Mouse (Mus musculus): ENCODE results near the gene 1700017B05Rik. TPM values are rescaled to one million over a fixed set of nuclear protein-coding genes. Genes with fewer than 3 reads are reported as not detected.

1700017B05Rik gene
- polyA plus RNA-seq, 1 experiment from 2014 or later: 3.9 TPM

DNA sequence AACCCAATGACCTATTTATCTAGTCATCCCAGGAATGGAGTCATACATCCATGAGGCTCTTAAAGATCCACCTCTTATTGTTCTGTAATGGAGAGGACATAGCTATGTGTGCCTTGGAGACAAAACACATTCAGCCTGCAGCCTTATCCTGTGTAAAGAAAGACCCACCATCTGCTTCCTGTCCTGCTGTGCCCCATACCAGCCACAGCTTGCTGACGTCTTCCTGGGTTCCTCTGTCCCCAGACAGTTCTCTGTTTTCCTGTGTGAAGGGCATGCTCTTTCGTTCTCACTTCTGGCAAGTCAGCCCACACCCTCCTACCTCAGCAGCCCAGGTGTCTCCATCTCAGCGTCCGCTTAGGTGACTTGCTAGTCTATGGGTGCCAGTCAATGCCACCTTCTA is 15.9 kb upstream of the 1700017B05Rik start:
- Histone ChIP-seq H3K27me3 (replicated peaks; ENCODE audit: control insufficient read depth, insufficient read depth, low read length) (no peaks in the 10 kb centered on the region), H3K27ac (ENCODE audit: low read depth, low read length) (no peak overlapping the region), H3K9me3 (replicated peaks; ENCODE audit: control insufficient read depth, low read length) (no peaks in the 10 kb centered on the region), H3K4me3 (ENCODE audit: low read depth, low read length) (no peak overlapping the region), H3K4me2 (ENCODE audit: low read length) (no peak overlapping the region), H3K4me1 (ENCODE audit: control insufficient read depth, insufficient read depth, low read length) (peaks cover 2% of the 10 kb centered on the region; the same call in 1 of the 2 replicates), H3K9ac (ENCODE audit: low read length) (no peak overlapping the region), H3K36me3 (ENCODE audit: control insufficient read depth, insufficient read depth, low read length) (no peaks in the 10 kb centered on the region)
- no peak for DNase-seq (ENCODE audit: low spot score)
- 72% methylated on average over 4 of the region's 4 CpGs for WGBS
- ATAC-seq: no peak

DNA sequence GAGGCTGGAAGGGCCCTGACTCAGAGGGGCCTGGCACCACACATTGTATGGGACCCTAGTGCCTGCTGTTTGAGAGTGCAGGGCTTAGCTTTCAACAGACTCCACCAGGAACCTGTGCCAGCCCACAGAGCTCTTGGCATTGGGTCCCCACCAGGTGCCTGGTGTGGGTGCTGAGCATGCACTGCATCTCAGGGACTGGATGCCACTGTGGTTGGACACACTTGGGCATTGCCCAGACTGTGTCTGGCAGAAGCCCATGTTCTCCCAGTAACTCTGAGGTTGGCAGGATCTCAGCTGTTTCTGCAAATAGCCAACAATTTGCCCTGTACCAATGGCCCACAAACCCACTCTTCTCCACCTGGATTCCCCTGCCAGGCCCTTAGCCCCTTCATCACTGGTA is 13.9 kb upstream of the 1700017B05Rik start:
- Histone ChIP-seq H3K4me1 (ENCODE audit: control insufficient read depth, insufficient read depth, low read length) (no peaks in the 10 kb centered on the region), H3K9me3 (replicated peaks; ENCODE audit: control insufficient read depth, low read length) (no peaks in the 10 kb centered on the region), H3K4me3 (ENCODE audit: low read depth, low read length) (no peak overlapping the region), H3K36me3 (ENCODE audit: control insufficient read depth, insufficient read depth, low read length) (no peaks in the 10 kb centered on the region), H3K4me2 (ENCODE audit: low read length) (no peak overlapping the region), H3K9ac (ENCODE audit: low read length) (no peak overlapping the region), H3K27me3 (replicated peaks; ENCODE audit: control insufficient read depth, insufficient read depth, low read length) (no peaks in the 10 kb centered on the region), H3K27ac (ENCODE audit: low read depth, low read length) (no peak overlapping the region)
- DNase-seq (ENCODE audit: low spot score) (no peak), ATAC-seq (no peak)

DNA sequence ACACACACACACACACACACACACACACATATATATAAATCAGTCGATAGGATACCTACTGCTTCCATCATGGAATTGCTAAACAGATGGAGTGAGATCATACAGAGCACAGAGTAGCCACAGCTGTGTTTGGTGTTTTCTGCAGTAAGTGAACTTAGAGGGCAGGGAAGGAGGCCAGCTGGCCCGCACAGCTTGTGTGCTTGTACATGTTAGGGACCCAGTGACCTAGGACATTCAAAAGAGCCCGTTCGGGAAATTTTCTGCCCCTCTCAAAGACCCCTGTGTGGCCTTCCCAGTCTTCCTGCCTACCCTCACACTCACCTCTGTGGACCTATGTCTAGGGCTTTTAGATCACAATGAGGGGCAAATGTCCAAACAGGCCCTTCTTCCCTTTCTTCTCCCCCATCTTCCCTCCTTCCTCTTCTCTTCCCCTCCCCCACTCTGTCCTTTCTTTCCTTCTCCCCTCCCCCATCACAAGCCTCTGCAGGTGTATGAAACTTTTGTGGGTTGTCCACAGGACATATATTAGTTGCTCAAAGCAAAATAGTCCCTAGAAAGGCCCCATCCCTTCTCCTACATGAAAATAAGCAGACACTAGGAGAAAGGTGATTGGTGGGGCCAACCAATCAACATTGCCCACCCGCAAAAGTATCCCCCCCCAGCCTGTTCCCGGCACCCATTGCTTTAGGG is 11.5 kb upstream of the 1700017B05Rik start:
- Histone ChIP-seq H3K4me2 (ENCODE audit: low read length) (no peak overlapping the region), H3K4me3 (ENCODE audit: low read depth, low read length) (no peak overlapping the region), H3K36me3 (ENCODE audit: control insufficient read depth, insufficient read depth, low read length) (no peaks in the 10 kb centered on the region), H3K9ac (ENCODE audit: low read length) (no peak overlapping the region), H3K27me3 (replicated peaks; ENCODE audit: control insufficient read depth, insufficient read depth, low read length) (no peaks in the 10 kb centered on the region), H3K27ac (ENCODE audit: low read depth, low read length) (no peak overlapping the region), H3K9me3 (replicated peaks; ENCODE audit: control insufficient read depth, low read length) (no peaks in the 10 kb centered on the region), H3K4me1 (ENCODE audit: control insufficient read depth, insufficient read depth, low read length) (peaks cover 8% of the 10 kb centered on the region; the same call in 1 of the 2 replicates)
- no peak for DNase-seq (ENCODE audit: low spot score)
- 39% methylated on average over 6 of the region's 6 CpGs for WGBS
- no peak for ATAC-seq

DNA sequence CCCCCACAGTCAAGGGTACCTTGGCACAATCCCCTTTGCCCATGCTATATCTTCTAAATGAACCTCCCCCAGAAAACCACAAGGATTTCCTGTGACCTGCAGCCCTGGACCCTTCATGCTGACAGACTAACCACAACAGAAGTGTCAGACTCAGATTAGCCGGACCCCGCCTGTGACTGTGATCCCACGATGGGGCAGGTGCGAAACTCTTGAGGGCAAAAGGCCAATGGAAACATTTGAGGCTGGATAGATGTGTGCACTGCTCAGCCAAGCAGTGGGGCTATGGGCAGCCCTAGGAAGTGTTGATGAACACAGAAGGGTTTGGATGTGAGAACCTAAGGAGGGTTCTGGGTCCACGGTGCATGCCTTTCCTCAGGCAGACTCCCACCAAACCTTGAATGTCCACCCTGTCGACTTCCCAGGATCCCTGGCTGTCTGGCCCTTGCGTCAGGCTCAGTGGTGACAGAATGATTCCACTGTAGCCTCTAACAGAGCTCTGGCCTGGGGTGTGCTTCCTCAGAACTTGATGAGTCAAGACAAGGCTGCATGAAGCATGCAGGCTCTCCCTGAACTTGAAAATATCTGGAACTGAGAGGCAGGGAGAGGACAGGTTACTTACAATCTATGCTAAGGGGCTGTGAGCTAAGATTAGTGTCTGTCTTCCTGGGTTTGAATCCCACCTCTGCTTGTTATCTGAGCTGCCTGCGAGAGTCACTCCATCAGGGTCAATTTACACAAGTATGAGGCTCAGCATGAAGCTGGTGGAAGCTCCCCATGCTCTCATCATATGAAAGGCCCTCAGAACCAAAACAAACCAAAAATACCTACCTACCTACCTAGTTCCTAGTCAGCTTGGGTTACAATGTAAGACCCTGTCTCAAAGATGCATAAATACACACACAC is 10.7 kb upstream of the 1700017B05Rik start:
- no peak overlapping the region for H3K4me2 ChIP-seq (ENCODE audit: low read length)
- H3K4me3 ChIP-seq (ENCODE audit: low read depth, low read length): no peak overlapping the region
- no peaks in the 10 kb centered on the region for H3K36me3 ChIP-seq (ENCODE audit: control insufficient read depth, insufficient read depth, low read length)
- H3K27me3 ChIP-seq (replicated peaks; ENCODE audit: control insufficient read depth, insufficient read depth, low read length): no peaks in the 10 kb centered on the region
- H3K9me3 ChIP-seq (replicated peaks; ENCODE audit: control insufficient read depth, low read length): no peaks in the 10 kb centered on the region
- 71% methylated on average over 8 of the region's 8 CpGs for WGBS
- H3K9ac ChIP-seq (ENCODE audit: low read length): no peak overlapping the region
- peaks cover 8% of the 10 kb centered on the region; the same call in 1 of the 2 replicates for H3K4me1 ChIP-seq (ENCODE audit: control insufficient read depth, insufficient read depth, low read length)
- no peak for DNase-seq (ENCODE audit: low spot score)
- H3K27ac ChIP-seq (ENCODE audit: low read depth, low read length): no peak overlapping the region
- ATAC-seq: no peak

DNA sequence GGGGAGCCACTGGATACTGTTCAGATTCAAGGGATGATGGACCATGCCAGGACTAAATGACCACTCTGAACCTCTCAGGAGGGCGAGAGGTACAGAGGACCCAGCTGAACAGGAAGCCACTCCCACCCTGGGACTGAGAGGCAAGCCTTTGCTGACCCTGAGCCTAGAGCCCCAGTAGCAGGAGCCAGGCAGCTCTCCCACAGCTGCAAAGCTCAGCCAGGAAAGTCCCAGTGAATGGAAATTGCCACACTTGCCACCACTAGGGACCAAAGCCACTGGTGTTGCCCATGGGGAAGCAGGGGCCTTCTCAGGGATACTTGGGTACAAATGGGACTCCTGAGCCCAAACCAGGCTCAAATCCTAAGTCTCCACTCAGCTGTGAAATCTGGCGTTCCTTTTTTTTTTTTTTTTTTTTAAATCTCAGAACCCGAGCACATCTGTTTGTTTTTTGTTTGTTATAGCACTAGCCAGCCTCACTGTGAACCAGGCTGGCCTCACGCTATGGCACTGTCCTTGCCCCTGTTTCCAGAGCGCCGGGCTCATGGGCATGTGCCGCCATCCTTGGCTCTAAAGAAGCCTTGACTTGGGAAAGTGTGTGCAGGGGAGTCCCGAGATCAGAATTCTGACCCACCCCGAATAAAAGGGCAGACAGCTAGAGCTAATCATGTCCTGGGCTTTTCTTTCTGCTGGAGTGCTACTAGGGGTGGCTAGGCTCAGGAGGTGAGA is 9.6 kb upstream of the 1700017B05Rik start:
- no peak for DNase-seq (ENCODE audit: low spot score)
- ATAC-seq: no peak
- H3K4me1 ChIP-seq (ENCODE audit: control insufficient read depth, insufficient read depth, low read length): peaks cover 12% of the 10 kb centered on the region; the same call in 1 of the 2 replicates
- H3K4me2 ChIP-seq (ENCODE audit: low read length): no peak overlapping the region
- WGBS: 57% methylated on average over 9 of the region's 9 CpGs
- H3K9me3 ChIP-seq (replicated peaks; ENCODE audit: control insufficient read depth, low read length): no peaks in the 10 kb centered on the region
- H3K4me3 ChIP-seq (ENCODE audit: low read depth, low read length): no peak overlapping the region
- no peaks in the 10 kb centered on the region for H3K27me3 ChIP-seq (replicated peaks; ENCODE audit: control insufficient read depth, insufficient read depth, low read length)
- H3K36me3 ChIP-seq (ENCODE audit: control insufficient read depth, insufficient read depth, low read length): no peaks in the 10 kb centered on the region
- no peak overlapping the region for H3K9ac ChIP-seq (ENCODE audit: low read length)
- H3K27ac ChIP-seq (ENCODE audit: low read depth, low read length): no peak overlapping the region

DNA sequence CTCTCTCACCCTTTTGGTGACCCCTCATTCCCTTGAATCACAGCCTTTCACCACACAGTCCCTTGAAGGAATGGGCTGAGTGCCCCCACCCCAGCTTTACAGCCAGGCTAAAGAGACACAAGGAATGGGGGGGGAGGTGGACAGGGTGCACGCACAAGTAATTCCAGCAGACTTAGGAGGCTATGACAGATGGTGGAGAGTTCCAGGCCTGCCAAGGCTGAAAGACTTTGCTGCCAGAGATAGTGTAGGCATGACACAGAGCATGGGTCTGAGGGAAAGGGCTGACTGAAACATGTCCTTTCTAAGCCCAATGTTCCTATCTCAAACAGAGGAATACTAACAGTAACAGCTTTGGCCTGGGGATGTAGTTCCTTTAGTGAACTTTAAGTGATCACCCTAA is 8.7 kb upstream of the 1700017B05Rik start:
- no peak for DNase-seq (ENCODE audit: low spot score)
- Histone ChIP-seq H3K36me3 (ENCODE audit: control insufficient read depth, insufficient read depth, low read length) (no peaks in the 10 kb centered on the region), H3K27me3 (replicated peaks; ENCODE audit: control insufficient read depth, insufficient read depth, low read length) (no peaks in the 10 kb centered on the region), H3K4me3 (ENCODE audit: low read depth, low read length) (no peak overlapping the region), H3K27ac (ENCODE audit: low read depth, low read length) (no peak overlapping the region), H3K4me2 (ENCODE audit: low read length) (no peak overlapping the region), H3K4me1 (ENCODE audit: control insufficient read depth, insufficient read depth, low read length) (peaks cover 13% of the 10 kb centered on the region; the same call in 1 of the 2 replicates), H3K9me3 (replicated peaks; ENCODE audit: control insufficient read depth, low read length) (no peaks in the 10 kb centered on the region), H3K9ac (ENCODE audit: low read length) (no peak overlapping the region)
- WGBS: 65% methylated on average over 1 of the region's 1 CpGs
- 0 out of 2 replicates have a peak, but pooled peaks have one; percentile 29 for ATAC-seq

DNA sequence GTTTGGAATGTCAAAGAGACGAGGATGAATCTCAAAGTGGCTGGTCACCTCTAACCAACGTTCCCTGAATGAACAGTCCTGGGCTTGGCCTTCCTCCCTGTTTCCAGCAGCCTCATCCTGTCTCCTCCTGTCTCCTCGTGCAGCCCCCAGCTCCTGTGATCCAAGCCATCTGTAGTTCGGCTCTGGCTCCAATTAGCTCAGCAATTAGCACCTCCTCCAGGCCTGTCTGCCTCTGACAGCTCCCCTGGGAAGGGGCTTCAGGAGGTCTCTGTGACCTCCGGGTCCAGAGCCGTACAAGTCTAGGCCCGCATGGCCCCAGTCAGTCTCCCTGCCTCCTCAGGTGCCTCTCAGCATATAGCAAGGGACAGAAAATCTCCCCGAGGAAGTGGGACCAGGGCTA is 8.0 kb upstream of the 1700017B05Rik start:
- 18% methylated on average over 8 of the region's 8 CpGs for WGBS
- no peak overlapping the region for H3K4me2 ChIP-seq (ENCODE audit: low read length)
- H3K4me1 ChIP-seq (ENCODE audit: control insufficient read depth, insufficient read depth, low read length): peaks cover 13% of the 10 kb centered on the region; the same call in 1 of the 2 replicates
- peak; percentile 62 for DNase-seq (ENCODE audit: low spot score)
- H3K4me3 ChIP-seq (ENCODE audit: low read depth, low read length): no peak overlapping the region
- no peaks in the 10 kb centered on the region for H3K9me3 ChIP-seq (replicated peaks; ENCODE audit: control insufficient read depth, low read length)
- H3K36me3 ChIP-seq (ENCODE audit: control insufficient read depth, insufficient read depth, low read length): no peaks in the 10 kb centered on the region
- H3K27me3 ChIP-seq (replicated peaks; ENCODE audit: control insufficient read depth, insufficient read depth, low read length): no peaks in the 10 kb centered on the region
- no peak overlapping the region for H3K9ac ChIP-seq (ENCODE audit: low read length)
- peak; percentile 69 for ATAC-seq
- H3K27ac ChIP-seq (ENCODE audit: low read depth, low read length): peak overlapping the region; percentile 53

DNA sequence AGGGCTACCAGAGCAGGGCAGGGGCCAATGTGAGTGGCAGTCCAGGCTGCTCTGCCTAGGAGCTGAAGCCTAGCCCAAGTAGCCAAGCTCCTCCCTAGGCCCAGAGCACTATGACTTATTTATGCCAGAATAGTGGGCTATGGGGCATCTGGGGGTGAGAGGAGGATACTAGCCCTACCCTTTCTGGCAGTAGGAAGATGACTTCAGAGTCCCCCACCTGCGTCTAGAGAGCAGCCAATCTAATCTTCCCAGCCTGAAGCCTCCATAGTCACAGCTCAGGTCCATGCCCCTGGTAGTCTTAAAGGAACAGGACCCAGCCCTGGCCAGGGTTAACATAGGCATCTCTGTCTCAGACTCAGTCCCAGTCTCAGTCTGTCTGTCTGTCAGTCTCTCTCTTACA is 7.0 kb upstream of the 1700017B05Rik start:
- Histone ChIP-seq H3K27me3 (replicated peaks; ENCODE audit: control insufficient read depth, insufficient read depth, low read length) (no peaks in the 10 kb centered on the region), H3K36me3 (ENCODE audit: control insufficient read depth, insufficient read depth, low read length) (no peaks in the 10 kb centered on the region), H3K9me3 (replicated peaks; ENCODE audit: control insufficient read depth, low read length) (no peaks in the 10 kb centered on the region), H3K4me1 (ENCODE audit: control insufficient read depth, insufficient read depth, low read length) (peaks cover 13% of the 10 kb centered on the region; the same call in 1 of the 2 replicates), H3K4me3 (ENCODE audit: low read depth, low read length) (no peak overlapping the region), H3K9ac (ENCODE audit: low read length) (no peak overlapping the region), H3K27ac (ENCODE audit: low read depth, low read length) (no peak overlapping the region), H3K4me2 (ENCODE audit: low read length) (no peak overlapping the region)
- no peak for ATAC-seq
- DNase-seq (ENCODE audit: low spot score): no peak
- 11% methylated on average over 1 of the region's 1 CpGs for WGBS

Measured in forebrain, embryonic 14.5 days (tissue).